ENCODE assay signal across 8 mouse cellular contexts in genomic region chr19:47067924-47068611, GRCm38 (mm10). TPM values are rescaled to one million over a fixed set of nuclear protein-coding genes. Genes with fewer than 3 reads are reported as not detected.
DNase-seq lines count a peak whose midpoint lies in the region; ATAC-seq and TF ChIP-seq lines count a peak whose summit lies in the region.

No protein-coding gene starts in this region.

- peaks cover 14% of the 10 kb centered on the region for H3K4me1 ChIP-seq in forebrain, embryonic 10.5 days
- H3K4me1 ChIP-seq in heart, embryonic 15.5 days (replicated peaks): peaks cover 13% of the 10 kb centered on the region
- H3K4me1 ChIP-seq in liver, embryonic 14.5 days (replicated peaks; ENCODE audit: control insufficient read depth in 2 of 2, insufficient read depth in 2 of 2, low read length in 1 of 2): peaks cover 6 to 10% of the 10 kb centered on the region in 2 experiments; a peak in 3 of 4 replicates
- peaks cover 10% of the 10 kb centered on the region for H3K4me1 ChIP-seq in stomach, embryonic 16.5 days (ENCODE audit: control insufficient read depth, insufficient read depth, low read length)

- peak overlapping the region; percentile 98 for H3K9ac ChIP-seq in heart, embryonic 15.5 days
- H3K9ac ChIP-seq in liver, embryonic 14.5 days (replicated peaks): peak overlapping the region; percentile 100
- H3K9ac ChIP-seq in stomach, embryonic 16.5 days (ENCODE audit: low read length): peak overlapping the region; percentile 95

- peaks cover 26% of the 10 kb centered on the region for H3K36me3 ChIP-seq in forebrain, embryonic 10.5 days (replicated peaks)
- peaks cover 16% of the 10 kb centered on the region for H3K36me3 ChIP-seq in heart, embryonic 15.5 days
- peaks cover 19% of the 10 kb centered on the region for H3K36me3 ChIP-seq in liver, embryonic 14.5 days (replicated peaks; ENCODE audit: control insufficient read depth, insufficient read depth, low read depth)
- H3K36me3 ChIP-seq in stomach, embryonic 16.5 days (ENCODE audit: control insufficient read depth, insufficient read depth, low read length): peaks cover 6% of the 10 kb centered on the region; the same call in 1 of the 2 replicates

- peak; percentile 80 to 82 for DNase-seq in CD8-positive naive resting alpha-beta T cell, adult 2 months (ENCODE audit: low read depth in 2 of 2, low spot score in 2 of 2)
- peak; percentile 76 for DNase-seq in c-Kit-positive CD71-negative TER-119-negative erythroid progenitor cells, embryonic 14.5 days (ENCODE audit: low read depth)
- DNase-seq in forebrain, embryonic 10.5 days (ENCODE audit: extremely low spot score, low spot score): peak; percentile 85
- DNase-seq in kidney, postnatal 25 days: peak; percentile 86 to 94
- DNase-seq in liver, embryonic 14.5 days (ENCODE audit: low read depth in 3 of 3, low spot score in 3 of 3): peak; percentile 74 to 77 (median 77)
- DNase-seq in neural tube, embryonic 10.5 days (ENCODE audit: extremely low spot score, low spot score): peak; percentile 86

- H3K27ac ChIP-seq in forebrain, embryonic 10.5 days: peak overlapping the region; percentile 95
- peak overlapping the region; percentile 91 for H3K27ac ChIP-seq in heart, embryonic 15.5 days
- H3K27ac ChIP-seq in liver, embryonic 14.5 days: peak overlapping the region; percentile 89
- H3K27ac ChIP-seq in stomach, embryonic 16.5 days (ENCODE audit: low read length): peak overlapping the region; percentile 87

- no peaks in the 10 kb centered on the region for H3K27me3 ChIP-seq in forebrain, embryonic 10.5 days (ENCODE audit: poor library complexity, severe bottlenecking)
- no peaks in the 10 kb centered on the region for H3K27me3 ChIP-seq in heart, embryonic 15.5 days
- no peaks in the 10 kb centered on the region for H3K27me3 ChIP-seq in liver, embryonic 14.5 days (ENCODE audit: control insufficient read depth, insufficient read depth, low read length)
- no peaks in the 10 kb centered on the region for H3K27me3 ChIP-seq in stomach, embryonic 16.5 days (ENCODE audit: control insufficient read depth, insufficient read depth, low read length)

- peak; percentile 50 for TF ChIP-seq CTCF in liver, embryonic 14.5 days (IDR thresholded peaks at IDR 0.05; ENCODE audit: low read depth)

- WGBS in forebrain, embryonic 10.5 days: under 1% methylated on average over 66 of the region's 72 CpGs
- under 1% methylated on average over 53 of the region's 72 CpGs for WGBS in heart, embryonic 15.5 days
- WGBS in liver, embryonic 14.5 days (ENCODE audit: insufficient replicate concordance): under 1% methylated on average over 72 of the region's 72 CpGs
- under 1% methylated on average over 71 of the region's 72 CpGs for WGBS in stomach, embryonic 16.5 days

- ATAC-seq in heart, embryonic 15.5 days (replicated peaks; ENCODE audit: insufficient number of reproducible peaks, insufficient read depth, low FRiP score, low read depth): peak; percentile 93
- ATAC-seq in liver, embryonic 14.5 days (ENCODE audit: insufficient read depth): peak; percentile 95
- ATAC-seq in stomach, embryonic 16.5 days (ENCODE audit: insufficient read depth, low FRiP score): peak; percentile 93

- peak overlapping the region; percentile 99 for H3K4me3 ChIP-seq in forebrain, embryonic 10.5 days
- H3K4me3 ChIP-seq in heart, embryonic 15.5 days: peak overlapping the region; percentile 99
- H3K4me3 ChIP-seq in liver, embryonic 14.5 days (ENCODE audit: insufficient read depth in 1 of 2, low read depth in 2 of 2, low read length in 2 of 2): peak overlapping the region; percentile 79 to 100
- peak overlapping the region; percentile 99 for H3K4me3 ChIP-seq in stomach, embryonic 16.5 days (replicated peaks; ENCODE audit: low read length)

- H3K9me3 ChIP-seq in forebrain, embryonic 10.5 days: no peaks in the 10 kb centered on the region
- H3K9me3 ChIP-seq in heart, embryonic 15.5 days (replicated peaks): no peaks in the 10 kb centered on the region
- no peaks in the 10 kb centered on the region for H3K9me3 ChIP-seq in liver, embryonic 14.5 days (ENCODE audit: control insufficient read depth, low read length)
- no peaks in the 10 kb centered on the region for H3K9me3 ChIP-seq in stomach, embryonic 16.5 days (replicated peaks; ENCODE audit: control insufficient read depth, low read length)

- TF ChIP-seq EP300 in liver, embryonic 14.5 days (IDR thresholded peaks at IDR 0.05; ENCODE audit: low read depth): no peak

- H3K4me2 ChIP-seq in heart, embryonic 15.5 days: peak overlapping the region; percentile 66
- peak overlapping the region; percentile 97 for H3K4me2 ChIP-seq in liver, embryonic 14.5 days (ENCODE audit: low read depth)
- H3K4me2 ChIP-seq in stomach, embryonic 16.5 days (ENCODE audit: low read depth, low read length): peak overlapping the region; percentile 59

RNA-seq across cellular contexts. Expression of gene Taf5, which starts 0.5 kb away (rescaled TPM):
- 7.4 and 7.5 TPM in 2 replicates for polyA plus RNA-seq in forebrain, embryonic 10.5 days (2016; fragmentation: Nextera tagmentation; extraction: Ambion mirVana)
- polyA plus RNA-seq in heart, embryonic 15.5 days (2015; fragmentation: Nextera tagmentation; extraction: Ambion mirVana): 2.6 and 3.2 TPM in 2 replicates
- polyA plus RNA-seq in liver, embryonic 14.5 days (2012; rRNA removed): 3.1 and 4.7 TPM in 2 replicates
- polyA plus RNA-seq in liver, embryonic 14.5 days (2014; fragmentation: Nextera tagmentation; extraction: Ambion mirVana): 5.3 and 6.0 TPM in 2 replicates
- 2.2 and 3.1 TPM in 2 replicates for polyA plus RNA-seq in stomach, embryonic 16.5 days (2015; fragmentation: Nextera tagmentation; extraction: Ambion mirVana)

RNA-seq across cellular contexts. Expression of gene Pcgf6, which starts 17.4 kb away (rescaled TPM):
- 35.6 and 36.7 TPM in 2 replicates for polyA plus RNA-seq in forebrain, embryonic 10.5 days (2016; fragmentation: Nextera tagmentation; extraction: Ambion mirVana)
- polyA plus RNA-seq in heart, embryonic 15.5 days (2015; fragmentation: Nextera tagmentation; extraction: Ambion mirVana): 6.8 and 7.8 TPM in 2 replicates
- 6.2 and 10.4 TPM in 2 replicates for polyA plus RNA-seq in liver, embryonic 14.5 days (2012; rRNA removed)
- polyA plus RNA-seq in liver, embryonic 14.5 days (2014; fragmentation: Nextera tagmentation; extraction: Ambion mirVana): 7.5 and 9.8 TPM in 2 replicates
- polyA plus RNA-seq in stomach, embryonic 16.5 days (2015; fragmentation: Nextera tagmentation; extraction: Ambion mirVana): 11.5 and 11.8 TPM in 2 replicates

RNA-seq across cellular contexts. Expression of gene Usmg5, which starts 22.4 kb away (rescaled TPM):
- 1,021 and 1,042 TPM in 2 replicates for polyA plus RNA-seq in forebrain, embryonic 10.5 days (2016; fragmentation: Nextera tagmentation; extraction: Ambion mirVana)
- polyA plus RNA-seq in heart, embryonic 15.5 days (2015; fragmentation: Nextera tagmentation; extraction: Ambion mirVana): 1,922 and 3,380 TPM in 2 replicates
- 351 and 427 TPM in 2 replicates for polyA plus RNA-seq in liver, embryonic 14.5 days (2012; rRNA removed)
- polyA plus RNA-seq in liver, embryonic 14.5 days (2014; fragmentation: Nextera tagmentation; extraction: Ambion mirVana): 916 and 969 TPM in 2 replicates
- polyA plus RNA-seq in stomach, embryonic 16.5 days (2015; fragmentation: Nextera tagmentation; extraction: Ambion mirVana): 1,055 and 1,395 TPM in 2 replicates

RNA-seq across cellular contexts. Expression of gene Pdcd11, which starts 22.5 kb away (rescaled TPM):
- 14.5 and 15.0 TPM in 2 replicates for polyA plus RNA-seq in forebrain, embryonic 10.5 days (2016; fragmentation: Nextera tagmentation; extraction: Ambion mirVana)
- polyA plus RNA-seq in heart, embryonic 15.5 days (2015; fragmentation: Nextera tagmentation; extraction: Ambion mirVana): 4.6 and 5.2 TPM in 2 replicates
- 5.2 and 8.0 TPM in 2 replicates for polyA plus RNA-seq in liver, embryonic 14.5 days (2012; rRNA removed)
- 3.5 and 4.5 TPM in 2 replicates for polyA plus RNA-seq in liver, embryonic 14.5 days (2014; fragmentation: Nextera tagmentation; extraction: Ambion mirVana)
- polyA plus RNA-seq in stomach, embryonic 16.5 days (2015; fragmentation: Nextera tagmentation; extraction: Ambion mirVana): 7.8 and 8.4 TPM in 2 replicates

RNA-seq across cellular contexts. Expression of gene Nt5c2, which starts 53.1 kb away (rescaled TPM):
- polyA plus RNA-seq in forebrain, embryonic 10.5 days (2016; fragmentation: Nextera tagmentation; extraction: Ambion mirVana): 70.5 and 71.1 TPM in 2 replicates
- polyA plus RNA-seq in heart, embryonic 15.5 days (2015; fragmentation: Nextera tagmentation; extraction: Ambion mirVana): 117 and 118 TPM in 2 replicates
- 10.7 and 14.9 TPM in 2 replicates for polyA plus RNA-seq in liver, embryonic 14.5 days (2012; rRNA removed)
- polyA plus RNA-seq in liver, embryonic 14.5 days (2014; fragmentation: Nextera tagmentation; extraction: Ambion mirVana): 45.0 and 52.3 TPM in 2 replicates
- polyA plus RNA-seq in stomach, embryonic 16.5 days (2015; fragmentation: Nextera tagmentation; extraction: Ambion mirVana): 86.4 and 91.2 TPM in 2 replicates

Comparison
In these comparisons a context has a peak if more than half of its experiments do, and no peak if none do; other contexts are left out.
1. Peak in every context shown above with its lines: DNase-seq, ATAC-seq, H3K4me3 ChIP-seq and H3K27ac ChIP-seq.